Mouse (Mus musculus) MEL (cell line): Measurements from ENCODE around the gene Cox6a1. TPM values are rescaled to one million over a fixed set of nuclear protein-coding genes. Genes with fewer than 3 reads are reported as not detected.

ENCODE experiments used
- DNase-seq: peaks from one replicate; pipeline ENCODE4 v3.0.0; 2011; ENCODE audit warnings: low read depth, low spot score
- H3K27ac ChIP-seq: 2 replicates; pipeline ENCODE4 v1.5.1; 2012; ENCODE audit warnings: low read depth, mild to moderate bottlenecking, control low read depth, low read length, moderate library complexity; ENCODE audit not compliant: control insufficient read depth
- H3K27me3 ChIP-seq, 2 experiments: fragments of 150-350 bp in 1 of 2; sonication (generic) in 1 of 2; 2 replicates each; pipeline ENCODE4 v1.6.1; 2012; ENCODE audit warnings: low read length in 2 of 2, mild to moderate bottlenecking in 2 of 2, improper control_type of control experiment in 1 of 2, moderate library complexity in 1 of 2; ENCODE audit not compliant: insufficient read depth in 2 of 2, control insufficient read depth in 1 of 2
- H3K36me3 ChIP-seq, 2 experiments: 2 replicates each; pipeline ENCODE4 v1.6.1; 2012 to 2014; ENCODE audit warnings: low read length in 2 of 2, improper control_type of control experiment in 1 of 2, inconsistent platforms in 1 of 2, mild to moderate bottlenecking in 1 of 2; ENCODE audit not compliant: insufficient read depth in 2 of 2, control insufficient read depth in 1 of 2
- H3K4me1 ChIP-seq, 2 experiments: fragments of 150-350 bp in 1 of 2; sonication (generic) in 1 of 2; 2 replicates each; pipeline ENCODE4 v1.6.1; 2012; ENCODE audit warnings: low read length in 2 of 2, improper control_type of control experiment in 1 of 2, mild to moderate bottlenecking in 1 of 2; ENCODE audit not compliant: insufficient read depth in 2 of 2, control insufficient read depth in 1 of 2
- H3K4me3 ChIP-seq, 2 experiments: fragments of 150-350 bp in 1 of 2; sonication (generic) in 1 of 2; 2 replicates each; pipeline ENCODE4 v1.5.1; 2012; ENCODE audit warnings: low read depth in 2 of 2, low read length in 2 of 2, mild to moderate bottlenecking in 2 of 2, moderate library complexity in 2 of 2, control low read depth in 1 of 2, improper control_type of control experiment in 1 of 2; ENCODE audit not compliant: control insufficient read depth in 1 of 2, insufficient read depth in 1 of 2
- H3K79me2 ChIP-seq: 2 replicates; pipeline ENCODE4 v1.6.1; 2012; ENCODE audit warnings: mild to moderate bottlenecking, low read length, moderate library complexity; ENCODE audit not compliant: control insufficient read depth, poor library complexity, insufficient read depth
- H3K9ac ChIP-seq: 2 replicates; pipeline ENCODE4 v1.6.1; 2012; ENCODE audit warnings: low read depth, mild to moderate bottlenecking, control low read depth, low read length, moderate library complexity; ENCODE audit not compliant: control insufficient read depth, poor library complexity, severe bottlenecking
- H3K9me3 ChIP-seq: fragments of 150-350 bp; sonication (generic); replicated peaks from 2 replicates; pipeline ENCODE4 v1.6.1; 2012; ENCODE audit warnings: mild to moderate bottlenecking, low read length, improper control_type of control experiment, moderate library complexity; ENCODE audit not compliant: insufficient read depth
- CHD1 ChIP-seq: IDR thresholded peaks from 2 replicates; pipeline ENCODE4 v1.6.1; 2012; ENCODE audit warnings: low read depth, mild to moderate bottlenecking, inconsistent platforms, low read length, improper control_type of control experiment
- E2F4 ChIP-seq: IDR thresholded peaks from 2 replicates; pipeline ENCODE4 v1.6.1; 2011; ENCODE audit warnings: low read depth, low read length, improper control_type of control experiment, borderline replicate concordance
- ELF1 ChIP-seq: IDR thresholded peaks from 2 replicates; pipeline ENCODE4 v1.6.1; 2014; ENCODE audit warnings: low read depth, mild to moderate bottlenecking, inconsistent platforms, low read length, improper control_type of control experiment, moderate library complexity
- HCFC1 ChIP-seq: IDR thresholded peaks from 2 replicates; pipeline ENCODE4 v1.6.1; 2012; ENCODE audit warnings: low read depth, mild to moderate bottlenecking, inconsistent platforms, low read length, improper control_type of control experiment, moderate library complexity
- MAFK ChIP-seq: IDR thresholded peaks from 2 replicates; pipeline ENCODE4 v1.6.1; 2011; ENCODE audit warnings: low read depth, mild to moderate bottlenecking, low read length, improper control_type of control experiment, borderline replicate concordance
- MAZ ChIP-seq: IDR thresholded peaks from 2 replicates; pipeline ENCODE4 v1.6.1; 2012; ENCODE audit warnings: low read depth, mild to moderate bottlenecking, inconsistent platforms, low read length, improper control_type of control experiment
- RCOR1 ChIP-seq: IDR thresholded peaks from 2 replicates; pipeline ENCODE4 v1.6.1; 2012; ENCODE audit warnings: low read depth, mild to moderate bottlenecking, inconsistent platforms, low read length, improper control_type of control experiment
- TAL1 ChIP-seq: IDR thresholded peaks from 2 replicates; pipeline ENCODE4 v1.6.1; 2012; ENCODE audit warnings: mild to moderate bottlenecking, inconsistent platforms, low read length, moderate library complexity, mixed read lengths
- UBTF ChIP-seq: IDR thresholded peaks from 2 replicates; pipeline ENCODE4 v1.6.1; 2012; ENCODE audit warnings: low read depth, mild to moderate bottlenecking, inconsistent platforms, low read length, improper control_type of control experiment, moderate library complexity, borderline replicate concordance; ENCODE audit not compliant: insufficient read depth
- USF2 ChIP-seq, 2 experiments: IDR thresholded peaks; 2 replicates each; pipeline ENCODE4 v1.6.1; 2011 to 2012; ENCODE audit warnings: improper control_type of control experiment in 2 of 2, low read length in 2 of 2, borderline replicate concordance in 1 of 2, inconsistent platforms in 1 of 2, low read depth in 1 of 2, mild to moderate bottlenecking in 1 of 2; ENCODE audit not compliant: insufficient read depth in 1 of 2
- ZMIZ1 ChIP-seq: IDR thresholded peaks from 2 replicates; pipeline ENCODE4 v1.6.1; 2012; ENCODE audit warnings: low read depth, mild to moderate bottlenecking, inconsistent platforms, low read length, improper control_type of control experiment, moderate library complexity
- polyA plus RNA-seq, 2 experiments: library from polyadenylated mRNA; stranded (reverse) in 1 of 2; unstranded in 1 of 2; fragments of >175 nt in 1 of 2; fragments of >200 nt in 1 of 2; gene quantifications; 2 replicates each; pipeline versions ENCODE4 v1.2.1 to v1.2.4; 2012; ENCODE audit warnings: low replicate concordance in 2 of 2, low read depth in 1 of 2; ENCODE audit not compliant: insufficient read length in 2 of 2, insufficient read depth in 1 of 2, missing spikeins in 1 of 2
- total RNA-seq: library from RNA; depleted of rRNA; stranded (reverse); fragments of 300-350 nt; gene quantifications from 2 replicates; pipeline ENCODE4 v1.2.3, GENCODE M21; 2012; rRNA removed

The Cox6a1 gene
- total and polyA plus RNA-seq, 3 experiments, result 328 to 1,215 (median 749) TPM

- Histone ChIP-seq H3K36me3 (peaks cover 15 to 20% of the 10 kb centered on the region in 2 experiments), H3K4me3 (no peak overlapping the region), H3K27ac (peak overlapping the region; percentile 30), H3K79me2 (peaks cover 20% of the 10 kb centered on the region), H3K9ac (no peak overlapping the region), H3K4me1 (peaks cover 0 to 12% of the 10 kb centered on the region in 2 experiments; a peak in 2 of 4 replicates), H3K9me3 (no peaks in the 10 kb centered on the region), H3K27me3 (no peaks in the 10 kb centered on the region)
- TF ChIP-seq TAL1 (no peak), CHD1 (no peak), ZMIZ1 (no peak), MAZ (no peak), USF2 (IDR thresholded peaks at IDR 0.05; ENCODE audit: borderline replicate concordance in 1 of 2, insufficient read depth in 1 of 2, low read depth in 1 of 2, low read length in 2 of 2) (no peak), RCOR1 (no peak), E2F4 (no peak), HCFC1 (no peak), ELF1 (no peak), UBTF (no peak), MAFK (no peak)
- no peak for DNase-seq
These were observed 52.4 kb downstream of the Cox6a1 start for GRCm38 (mm10) chr5:115296347-115296746.

Other genes starting within 250 kb of the Cox6a1 start
- 31.9 and 35.0 TPM in 2 replicates for gene Acads, start 229.6 kb downstream of the Cox6a1 start, total RNA-seq
- gene Acads, start 229.6 kb downstream of the Cox6a1 start, polyA plus RNA-seq, result 10 to 100 TPM in 1 of 2 experiments, not detected in 1; 56.5 TPM
- gene Unc119b, start 214.0 kb downstream of the Cox6a1 start, total RNA-seq, result 15.8 and 18.6 TPM in 2 replicates
- 10 to 100 TPM in 1 of 2 experiments, not detected in 1; 25.7 TPM for gene Unc119b, start 214.0 kb downstream of the Cox6a1 start, polyA plus RNA-seq
- 146 and 167 TPM in 2 replicates for gene Mlec, start 190.8 kb downstream of the Cox6a1 start, total RNA-seq
- gene Mlec, start 190.8 kb downstream of the Cox6a1 start, polyA plus RNA-seq, result 100 to 1,000 TPM in 1 of 2 experiments, not detected in 1; 156 TPM
- gene Cabp1, start 154.6 kb downstream of the Cox6a1 start, total RNA-seq, result 0.35 and 0.52 TPM in 2 replicates
- 1 to 10 TPM in 1 of 2 experiments, not detected in 1; 1.7 TPM for gene Cabp1, start 154.6 kb downstream of the Cox6a1 start, polyA plus RNA-seq
- 166 and 208 TPM in 2 replicates for gene Pop5, start 113.1 kb downstream of the Cox6a1 start, total RNA-seq
- gene Pop5, start 113.1 kb downstream of the Cox6a1 start, polyA plus RNA-seq, result 100 to 1,000 TPM; 103 to 388 TPM
- 44.4 and 57.3 TPM in 2 replicates for gene Rnf10, start 76.1 kb downstream of the Cox6a1 start, total RNA-seq
- 100 to 1,000 TPM; 165 to 254 TPM for gene Rnf10, start 76.1 kb downstream of the Cox6a1 start, polyA plus RNA-seq
- 39.7 and 43.3 TPM in 2 replicates for gene Coq5, start 69.3 kb downstream of the Cox6a1 start, total RNA-seq
- 10 to 100 TPM in 1 of 2 experiments, not detected in 1; 40.5 TPM for gene Coq5, start 69.3 kb downstream of the Cox6a1 start, polyA plus RNA-seq
- gene Dynll1, start 48.0 kb downstream of the Cox6a1 start, total RNA-seq, result 714 and 736 TPM in 2 replicates
- 100 to 1,000 TPM; 561 to 740 TPM for gene Dynll1, start 48.0 kb downstream of the Cox6a1 start, polyA plus RNA-seq
- 80.0 and 98.0 TPM in 2 replicates for gene Srsf9, start 21.8 kb downstream of the Cox6a1 start, total RNA-seq
- gene Srsf9, start 21.8 kb downstream of the Cox6a1 start, polyA plus RNA-seq, result 100 to 1,000 TPM in 1 of 2 experiments, not detected in 1; 170 TPM
- 6.3 and 6.5 TPM in 2 replicates for gene Gatc, start 7.8 kb downstream of the Cox6a1 start, total RNA-seq
- 10 to 100 TPM in 1 of 2 experiments, not detected in 1; 32.2 TPM for gene Gatc, start 7.8 kb downstream of the Cox6a1 start, polyA plus RNA-seq
- 50.8 and 63.2 TPM in 2 replicates for gene Triap1, start 7.8 kb downstream of the Cox6a1 start, total RNA-seq
- gene Triap1, start 7.8 kb downstream of the Cox6a1 start, polyA plus RNA-seq, result 10 to 100 TPM in 1 of 2 experiments, not detected in 1; 59.2 TPM
- gene Msi1, start 80.6 kb upstream of the Cox6a1 start, total RNA-seq, result 3.1 and 3.5 TPM in 2 replicates
- 1 to 10 TPM in 1 of 2 experiments, not detected in 1; 5.7 TPM for gene Msi1, start 80.6 kb upstream of the Cox6a1 start, polyA plus RNA-seq
- gene Pla2g1b, start 117.3 kb upstream of the Cox6a1 start, total RNA-seq, result 0.58 and 0.92 TPM in 2 replicates
- 1 to 10 TPM in 1 of 2 experiments, not detected in 1; 6.6 TPM for gene Pla2g1b, start 117.3 kb upstream of the Cox6a1 start, polyA plus RNA-seq
- gene Sirt4, start 135.7 kb upstream of the Cox6a1 start, total RNA-seq, result 7.6 and 9.2 TPM in 2 replicates
- 10 to 100 TPM in 1 of 2 experiments, not detected in 1; 10.3 TPM for gene Sirt4, start 135.7 kb upstream of the Cox6a1 start, polyA plus RNA-seq
- 12.7 and 15.2 TPM in 2 replicates for gene Pxn, start 157.7 kb upstream of the Cox6a1 start, total RNA-seq
- gene Pxn, start 157.7 kb upstream of the Cox6a1 start, polyA plus RNA-seq, result 100 to 1,000 TPM in 1 of 2 experiments, 10 to 100 TPM in 1; 29.2 to 167 TPM
- gene Rplp0, start 210.5 kb upstream of the Cox6a1 start, total RNA-seq, result 2,878 and 3,028 TPM in 2 replicates
- gene Rplp0, start 210.5 kb upstream of the Cox6a1 start, polyA plus RNA-seq, result 1,000 to 10,000 TPM; 3,294 to 4,164 TPM
- 79.7 and 93.8 TPM in 2 replicates for gene Gcn1l1, start 216.3 kb upstream of the Cox6a1 start, total RNA-seq
- 100 to 1,000 TPM in 1 of 2 experiments, 10 to 100 TPM in 1; 88.2 to 123 TPM for gene Gcn1l1, start 216.3 kb upstream of the Cox6a1 start, polyA plus RNA-seq